Mouse (Mus musculus) cerebellum, adult 2 months (tissue): ENCODE data around the gene Nme2. TPM values are rescaled to one million over a fixed set of nuclear protein-coding genes. Genes with fewer than 3 reads are reported as not detected.

Experiments used
- DNase-seq, 2 experiments: peaks; one replicate each; pipeline ENCODE4 v3.0.0; 2021
- H3K27ac ChIP-seq: fragments of 200-500 bp; 2 replicates; pipeline ENCODE4 v1.5.1; 2012; ENCODE audit warnings: low read length, control low read depth, inconsistent platforms; ENCODE audit not compliant: insufficient read depth
- H3K27me3 ChIP-seq: fragments of 200-500 bp; 2 replicates; pipeline ENCODE4 v1.6.1; 2012; ENCODE audit warnings: inconsistent platforms, mild to moderate bottlenecking, low read length, moderate library complexity; ENCODE audit not compliant: control insufficient read depth, insufficient read depth
- H3K4me1 ChIP-seq: fragments of 200-500 bp; 2 replicates; pipeline ENCODE4 v1.6.1; 2011; ENCODE audit warnings: low read length; ENCODE audit not compliant: control insufficient read depth, insufficient read depth
- H3K4me3 ChIP-seq: fragments of 200-500 bp; replicated peaks from 2 replicates; pipeline ENCODE3; 2011; ENCODE audit warnings: mild to moderate bottlenecking, low read depth, low read length, control low read depth; ENCODE audit not compliant: insufficient read depth
- CTCF ChIP-seq: fragments of 200-500 bp; IDR thresholded peaks from 2 replicates; pipeline ENCODE4 v1.5.1; 2011; ENCODE audit warnings: low read depth, mild to moderate bottlenecking, control low read depth, low read length, moderate library complexity, borderline replicate concordance; ENCODE audit not compliant: insufficient read depth
- POLR2A ChIP-seq: fragments of 200-500 bp; IDR thresholded peaks from 2 replicates; pipeline ENCODE4 v1.6.1; 2011; ENCODE audit warnings: low read length, control low read depth, borderline replicate concordance; ENCODE audit not compliant: insufficient read depth
- WGBS: fragments of 180-500 bp; shearing (Covaris S2); methylation state at CpG from one replicate; pipeline ENCODE4 v1.1.7; 2018; 5-methylcytosine and 5-hydroxymethylcytosine counted together
- polyA plus RNA-seq: library from polyadenylated mRNA; depleted of rRNA; stranded (reverse); fragments of >200 nt; gene quantifications from 2 replicates; pipeline ENCODE4 v1.2.3, GENCODE M21; 2012

Gene Nme2
- polyA plus RNA-seq, 1 experiment, result 115 TPM

DNA sequence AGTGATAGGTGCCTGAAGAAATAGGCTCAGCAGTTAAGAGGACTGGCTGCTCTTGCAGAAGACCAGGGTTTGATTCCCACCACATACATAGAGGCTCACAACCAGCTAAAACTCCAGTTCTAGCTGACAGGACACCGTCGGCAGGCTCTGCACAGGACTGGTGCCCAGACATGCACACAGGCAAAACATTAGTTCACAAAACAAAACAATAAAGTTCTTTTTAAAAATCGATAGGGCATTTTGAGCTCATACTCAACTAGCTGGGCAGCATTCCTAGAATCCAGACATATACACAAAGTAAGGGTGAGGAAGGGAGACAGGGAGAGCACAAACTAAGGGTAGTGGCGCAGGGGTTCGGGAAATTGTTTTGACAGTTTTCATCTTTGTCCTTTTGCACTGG lies 38.5 kb upstream of the Nme2 start:
- H3K27ac ChIP-seq, result peak overlapping the region; percentile 99; the same call in 1 of the 2 replicates
- H3K4me3 ChIP-seq, result peak overlapping the region; percentile 100
- no peaks in the 10 kb centered on the region for H3K27me3 ChIP-seq
- H3K4me1 ChIP-seq, result peaks cover 3% of the 10 kb centered on the region
- no peak for TF ChIP-seq CTCF
- no peak for TF ChIP-seq POLR2A
- DNase-seq, result peak; percentile 12 to 27
- WGBS, result 52% methylated on average over 5 of the region's 5 CpGs

DNA sequence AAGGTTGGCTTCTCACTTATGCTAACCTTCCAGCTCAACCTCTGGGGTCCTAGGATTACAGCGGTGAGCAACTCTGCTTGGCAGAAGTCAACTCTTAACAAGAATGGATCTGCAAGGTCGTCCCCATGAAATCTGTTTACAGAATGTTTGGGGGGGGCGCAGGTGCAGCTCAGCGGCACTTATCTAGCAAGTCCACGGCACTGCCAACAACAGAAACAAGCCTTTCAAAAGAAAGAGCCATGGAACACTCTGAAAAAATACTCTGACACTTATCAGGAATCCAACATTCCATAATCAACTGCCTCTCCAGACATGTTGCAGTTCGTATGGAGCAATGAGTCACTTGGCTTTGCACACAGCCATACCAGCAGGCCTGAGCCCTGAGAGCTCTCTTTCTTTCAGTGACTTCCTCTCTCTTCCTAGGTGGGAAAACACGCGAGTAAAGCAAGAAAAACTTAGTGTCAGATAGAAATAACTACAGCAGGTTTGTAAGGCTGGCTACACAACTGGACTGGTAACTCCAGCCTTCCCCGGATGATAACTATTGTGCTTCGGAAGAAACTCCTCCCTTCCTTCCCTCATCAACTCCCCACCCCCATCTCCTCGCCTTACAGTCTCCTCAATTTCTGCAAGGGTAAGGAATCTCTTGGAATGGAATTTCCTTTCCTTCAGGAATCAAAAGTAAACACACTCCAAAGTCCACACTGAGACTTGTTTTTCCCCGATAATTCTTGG lies 32.4 kb upstream of the Nme2 start:
- H3K27me3 ChIP-seq, result no peaks in the 10 kb centered on the region
- no peaks in the 10 kb centered on the region for H3K4me1 ChIP-seq
- H3K4me3 ChIP-seq, result no peak overlapping the region
- TF ChIP-seq CTCF (no peak), POLR2A (no peak)
- DNase-seq, result no peak
- no peak overlapping the region for H3K27ac ChIP-seq
- 68% methylated on average over 12 of the region's 12 CpGs for WGBS

DNA sequence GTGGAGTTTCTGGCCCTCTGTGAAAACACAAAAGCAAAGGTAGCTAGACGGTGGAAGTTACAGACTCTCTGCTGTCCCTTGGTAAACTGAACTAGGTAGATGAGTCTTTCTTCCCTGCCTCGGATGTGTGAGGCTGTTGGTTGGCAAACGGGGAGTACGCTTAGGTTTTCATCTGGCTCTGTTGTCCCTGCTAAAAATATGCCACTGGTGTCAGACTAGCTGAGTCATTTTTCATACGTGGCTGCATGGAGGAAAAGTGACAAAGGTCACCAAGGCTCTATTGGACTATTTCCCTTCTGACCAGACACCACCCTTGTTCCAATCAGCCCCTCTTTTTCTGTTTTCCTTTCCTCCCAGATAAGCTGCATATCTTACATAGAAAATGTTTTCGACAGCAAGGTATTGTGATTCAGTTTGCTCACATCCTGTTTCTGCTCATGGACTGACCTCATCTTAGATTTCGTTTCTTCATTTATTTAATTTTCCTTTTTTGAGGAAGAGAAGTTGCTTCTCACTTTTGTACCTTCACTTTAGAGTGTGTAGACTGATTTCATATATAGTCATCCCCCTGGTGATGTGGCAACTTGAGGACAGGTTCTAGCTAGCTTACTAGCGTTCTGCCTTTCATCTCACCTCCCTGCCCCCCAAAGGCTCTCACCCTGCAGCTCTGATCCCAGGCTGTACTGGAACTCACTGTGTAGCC lies 31.7 kb upstream of the Nme2 start:
- Histone ChIP-seq H3K4me3 (no peak overlapping the region), H3K4me1 (no peaks in the 10 kb centered on the region), H3K27ac (no peak overlapping the region), H3K27me3 (no peaks in the 10 kb centered on the region)
- no peak for DNase-seq
- TF ChIP-seq POLR2A, result no peak
- no peak for TF ChIP-seq CTCF
- WGBS, result 73% methylated on average over 8 of the region's 8 CpGs

DNA sequence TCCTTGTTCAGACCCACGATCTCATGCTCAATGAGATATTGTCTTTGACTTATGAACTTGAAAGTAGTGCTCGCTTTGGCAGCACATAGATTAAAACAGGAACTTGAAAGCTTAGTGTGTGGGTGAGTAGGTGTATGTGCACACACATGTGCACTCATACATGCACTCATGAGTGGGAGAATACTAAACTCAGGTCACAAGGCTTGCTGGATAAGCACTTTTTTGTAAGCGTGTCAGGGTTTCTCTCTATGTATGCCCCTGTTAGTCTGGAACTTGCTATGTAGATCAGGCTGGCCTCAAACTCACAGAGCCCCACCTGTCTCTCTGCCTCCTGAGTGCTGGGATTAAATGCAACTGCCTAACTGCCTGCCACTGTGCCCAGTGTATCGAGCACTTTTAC lies 31.0 kb upstream of the Nme2 start:
- Histone ChIP-seq H3K4me1 (no peaks in the 10 kb centered on the region), H3K27ac (no peak overlapping the region), H3K4me3 (no peak overlapping the region), H3K27me3 (no peaks in the 10 kb centered on the region)
- 86% methylated on average over 4 of the region's 4 CpGs for WGBS
- TF ChIP-seq POLR2A (no peak), CTCF (no peak)
- no peak for DNase-seq

DNA sequence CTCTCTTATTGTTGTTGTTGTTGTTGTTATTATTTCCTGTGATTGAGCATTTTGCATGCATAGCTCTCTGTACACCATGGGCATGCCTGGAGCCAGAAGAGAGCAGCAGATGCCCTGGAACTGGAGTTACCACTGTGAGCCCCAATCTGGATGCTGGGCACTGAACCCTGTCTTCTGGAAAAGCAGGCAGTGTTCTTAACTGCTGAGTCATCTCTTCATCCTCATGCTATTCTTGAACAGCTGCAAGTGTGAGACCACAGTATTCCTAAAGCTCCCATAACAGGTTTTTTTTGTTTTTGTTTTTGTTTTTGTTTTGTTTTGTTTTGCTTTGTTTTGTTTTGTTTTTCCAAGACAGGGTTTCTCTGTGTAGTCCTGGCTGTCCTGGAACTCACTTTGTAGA lies 30.2 kb upstream of the Nme2 start:
- Histone ChIP-seq H3K4me3 (no peak overlapping the region), H3K4me1 (no peaks in the 10 kb centered on the region), H3K27ac (no peak overlapping the region), H3K27me3 (no peaks in the 10 kb centered on the region)
- no peak for DNase-seq
- TF ChIP-seq CTCF, result no peak
- TF ChIP-seq POLR2A, result no peak

DNA sequence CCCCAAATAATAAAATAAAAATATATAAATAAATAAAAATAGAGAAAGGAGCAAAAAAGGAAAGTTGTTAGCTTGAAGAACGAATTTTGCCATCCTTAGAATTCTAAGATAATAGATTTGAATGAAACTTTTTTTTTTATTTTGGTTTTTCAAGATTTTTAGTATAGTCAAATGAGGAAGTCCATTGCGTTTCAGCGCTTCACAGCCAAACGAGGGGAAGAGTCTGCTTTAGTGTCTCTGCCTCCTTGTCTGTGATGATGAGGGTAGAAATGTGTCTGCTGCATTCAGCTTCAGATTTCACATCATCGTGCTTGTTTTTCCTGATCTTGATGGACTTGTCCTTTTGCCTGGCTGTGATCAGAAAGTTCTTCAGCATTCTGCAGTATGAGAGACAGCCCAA lies 29.2 kb upstream of the Nme2 start:
- no peak for DNase-seq
- Histone ChIP-seq H3K27me3 (no peaks in the 10 kb centered on the region), H3K27ac (no peak overlapping the region), H3K4me1 (no peaks in the 10 kb centered on the region), H3K4me3 (no peak overlapping the region)
- 82% methylated on average over 5 of the region's 5 CpGs for WGBS
- TF ChIP-seq CTCF (no peak), POLR2A (no peak)

DNA sequence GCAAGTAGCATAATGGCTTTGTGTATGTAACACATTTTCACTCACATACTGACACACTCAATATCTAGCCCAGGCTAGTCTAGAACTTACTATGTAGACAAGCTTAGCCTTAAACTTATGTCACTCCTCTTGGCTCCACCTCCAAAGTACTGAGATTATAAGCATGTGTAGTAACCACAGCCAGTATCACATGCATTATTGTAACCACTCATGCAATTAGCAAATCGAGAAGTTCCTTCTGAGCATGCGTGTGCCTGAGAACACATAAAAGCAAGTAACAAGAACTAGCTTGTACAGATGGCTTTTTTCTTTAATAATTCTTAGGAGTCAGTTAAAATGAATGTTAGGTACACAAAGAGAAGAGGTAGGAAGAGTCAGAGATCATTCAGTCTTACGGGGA lies 28.6 kb upstream of the Nme2 start:
- H3K4me1 ChIP-seq, result no peaks in the 10 kb centered on the region
- no peak for DNase-seq
- no peak overlapping the region for H3K4me3 ChIP-seq
- TF ChIP-seq POLR2A (no peak), CTCF (no peak)
- no peaks in the 10 kb centered on the region for H3K27me3 ChIP-seq
- WGBS, result 93% methylated on average over 3 of the region's 3 CpGs
- H3K27ac ChIP-seq, result no peak overlapping the region

DNA sequence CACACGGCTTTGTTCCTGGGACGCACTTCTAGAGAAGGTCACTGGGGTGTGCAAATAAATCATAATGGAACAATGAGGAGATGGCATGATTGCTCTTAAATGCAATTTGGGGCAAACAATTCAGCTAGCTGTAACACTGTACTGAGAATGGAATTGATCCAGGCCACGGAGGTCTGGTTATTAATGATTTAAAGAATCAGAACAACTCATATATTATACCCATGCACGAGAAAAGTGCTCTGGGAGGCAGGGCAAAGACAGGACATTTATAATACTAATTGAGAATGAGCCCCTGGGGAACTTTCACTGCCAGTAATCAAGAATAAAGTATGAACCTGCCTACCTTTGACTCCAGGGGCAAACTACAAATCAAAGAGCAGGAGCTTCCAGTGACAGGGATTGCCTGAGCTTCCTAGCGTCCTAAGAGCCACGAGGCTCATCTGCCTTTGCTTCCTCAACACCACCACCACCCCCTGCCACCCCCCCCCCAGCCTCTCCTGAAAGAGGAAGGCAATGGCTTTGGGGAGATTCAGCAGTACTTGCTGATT lies 23.5 kb upstream of the Nme2 start:
- DNase-seq, result no peak
- Histone ChIP-seq H3K27me3 (no peaks in the 10 kb centered on the region), H3K4me1 (no peaks in the 10 kb centered on the region), H3K27ac (no peak overlapping the region), H3K4me3 (no peak overlapping the region)
- WGBS, result 65% methylated on average over 6 of the region's 6 CpGs
- no peak for TF ChIP-seq CTCF
- TF ChIP-seq POLR2A, result no peak
